Mouse (Mus musculus) lung, adult 18-20 months (tissue): ENCODE results near the gene Gm1113.
A peak's percentile ranks its signal among the peaks of the same experiment; 100 is the strongest.

ENCODE experiments used
- DNase-seq, 2 experiments: peaks; one replicate each; pipeline ENCODE4 v3.0.0; 2022; ENCODE audit warnings: mixed read lengths in 2 of 2

Gm1113 gene

GRCm38 (mm10) chr9:35474104-35474724 lies 43.9 kb downstream of the Gm1113 start:
- no peak for DNase-seq

- no peak for DNase-seq
Observed at GRCm38 (mm10) chr9:35468913-35469312, 49.2 kb downstream of the Gm1113 start.

- DNase-seq = peak; percentile 29 to 54
Observed at GRCm38 (mm10) chr9:35467264-35467817, 50.7 kb downstream of the Gm1113 start.

GRCm38 (mm10) chr9:35459594-35459993 lies 58.5 kb downstream of the Gm1113 start:
- DNase-seq = no peak
